Mouse (Mus musculus) ovary, postnatal 36 days (tissue): Measurements from ENCODE around the gene Cnbd2.

ENCODE experiments used
- DNase-seq: peaks from one replicate; pipeline ENCODE4 v3.0.0; 2022; ENCODE audit warnings: low spot score, mixed read lengths

Gene Cnbd2

GRCm38 (mm10) chr2:156311441-156311840, 658 bp upstream of the Cnbd2 start:
- no peak for DNase-seq

DNA sequence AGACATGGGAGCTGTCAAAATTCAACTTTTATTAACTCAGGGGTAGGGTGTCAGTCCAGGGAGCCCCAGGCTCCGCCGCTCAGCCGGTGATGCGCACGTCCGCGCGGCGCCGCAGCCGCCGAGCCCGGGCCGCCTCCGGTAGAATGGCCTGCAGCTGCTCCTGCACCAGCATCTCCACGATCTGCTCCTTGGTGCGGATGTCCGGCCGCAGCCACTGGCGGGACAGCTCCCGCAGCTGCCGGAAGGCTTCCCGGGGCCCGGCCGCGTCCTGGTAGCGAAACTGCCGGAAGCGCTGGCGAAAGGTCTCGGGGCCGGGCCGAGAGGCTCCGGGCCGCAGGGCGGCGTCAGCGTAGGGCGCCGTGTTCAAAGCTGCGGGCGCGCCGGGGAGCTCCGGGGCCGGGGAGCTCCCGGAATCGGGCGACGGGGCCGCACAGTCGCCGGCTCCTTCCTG, 233 bp upstream of the Cnbd2 start:
- peak; percentile 67 for DNase-seq

DNA sequence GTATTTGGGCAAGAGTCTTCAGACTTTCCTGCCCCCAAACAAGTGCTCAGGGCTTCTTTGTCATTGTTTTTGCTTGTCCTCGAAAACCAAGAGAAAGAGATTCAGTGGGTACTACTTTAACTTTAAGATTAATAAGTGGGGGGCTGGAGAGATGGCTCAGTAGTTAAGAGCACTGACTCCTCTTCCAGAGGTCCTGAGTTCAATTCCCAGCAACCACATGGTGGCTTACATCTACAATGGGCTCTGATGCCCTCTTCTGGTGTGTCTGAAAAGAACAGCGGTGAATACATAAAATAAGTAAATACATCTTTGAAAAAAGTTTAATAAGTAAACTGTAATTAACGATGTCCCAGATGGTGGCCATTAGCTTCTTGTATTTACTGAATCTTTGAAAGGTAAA, 1.1 kb downstream of the Cnbd2 start:
- no peak for DNase-seq

GRCm38 (mm10) chr2:156314811-156315210, 2.7 kb downstream of the Cnbd2 start:
- no peak for DNase-seq

DNA sequence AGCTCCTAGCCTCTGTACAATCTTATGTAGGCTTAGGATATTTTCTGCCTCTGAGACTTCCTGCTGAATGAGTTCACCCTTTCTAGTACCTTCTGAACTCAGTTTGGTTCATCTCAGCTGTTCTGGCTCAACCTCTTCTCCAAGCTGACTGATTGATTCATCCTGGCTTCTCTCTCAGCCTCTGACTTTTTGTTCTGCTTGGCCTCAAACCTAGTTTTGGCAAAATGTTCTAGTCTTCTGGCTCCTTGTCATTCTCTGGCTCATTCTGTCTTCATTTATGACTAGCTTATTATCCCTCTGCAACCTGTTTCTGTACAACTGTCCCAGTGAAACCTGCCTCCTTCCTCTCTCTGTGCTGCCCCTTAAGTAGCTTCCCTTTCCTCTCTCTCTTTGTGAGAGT, 6.4 kb downstream of the Cnbd2 start:
- no peak for DNase-seq

DNA sequence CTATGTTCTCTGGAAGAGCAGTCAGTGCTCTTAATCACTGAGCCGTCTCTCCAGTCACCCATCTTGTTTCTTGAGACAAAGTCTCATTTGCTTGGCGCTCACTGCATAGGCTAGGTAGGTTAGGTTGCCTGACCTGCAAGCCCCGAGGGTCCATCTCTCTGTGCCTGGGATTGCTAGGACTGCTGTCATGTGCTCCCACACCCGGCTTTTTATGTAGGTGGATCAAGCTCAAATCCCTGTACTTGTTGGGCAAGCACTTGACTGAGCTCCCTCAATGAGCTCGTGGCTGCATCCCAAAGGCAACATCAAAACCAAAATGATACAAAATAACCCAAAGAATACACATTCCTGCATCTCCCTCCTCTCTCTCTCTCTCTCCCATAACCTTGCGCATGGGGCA, 9.4 kb downstream of the Cnbd2 start:
- DNase-seq: no peak

- DNase-seq: peak; percentile 14
These were observed 12.1 kb downstream of the Cnbd2 start for GRCm38 (mm10) chr2:156324116-156324588.

DNA sequence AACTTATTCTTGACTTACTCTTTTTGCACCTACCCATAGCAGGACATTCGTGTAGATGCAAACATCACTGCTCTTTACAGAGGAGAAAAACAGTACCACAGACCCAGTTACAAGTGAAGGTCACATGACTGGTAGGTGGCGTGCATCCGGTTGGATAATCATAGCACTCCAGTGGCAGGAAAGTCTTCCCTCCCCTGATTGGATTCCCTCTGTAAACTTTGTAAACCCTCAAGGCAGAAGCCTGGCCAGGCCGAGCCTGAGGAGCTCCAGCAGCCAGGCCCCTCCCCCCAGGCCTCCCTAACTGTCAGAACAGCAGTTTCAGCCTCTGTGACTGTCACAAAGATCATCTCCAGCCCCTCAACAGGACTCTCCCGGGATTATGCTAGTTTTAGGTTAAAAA, 12.6 kb downstream of the Cnbd2 start:
- DNase-seq: peak; percentile 42

DNA sequence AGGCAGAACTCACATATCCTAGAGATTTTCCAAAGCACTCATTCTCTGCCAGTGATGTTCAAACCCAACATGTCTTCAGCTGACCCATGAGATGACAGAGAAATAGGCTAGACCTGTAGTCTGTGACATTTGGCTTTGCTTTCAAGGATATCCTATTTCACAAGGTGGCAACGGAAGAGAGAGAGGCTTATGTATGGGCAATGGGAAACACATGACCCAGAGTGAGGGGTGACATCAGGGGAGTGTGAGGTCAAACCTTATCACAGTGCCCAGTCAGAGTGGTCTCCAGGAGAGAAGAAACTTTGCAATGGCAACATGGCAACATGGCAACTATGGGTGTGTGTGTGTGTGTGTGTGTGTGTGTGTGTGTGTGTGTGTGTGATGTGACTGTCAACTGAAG, 18.6 kb downstream of the Cnbd2 start:
- DNase-seq: no peak

DNA sequence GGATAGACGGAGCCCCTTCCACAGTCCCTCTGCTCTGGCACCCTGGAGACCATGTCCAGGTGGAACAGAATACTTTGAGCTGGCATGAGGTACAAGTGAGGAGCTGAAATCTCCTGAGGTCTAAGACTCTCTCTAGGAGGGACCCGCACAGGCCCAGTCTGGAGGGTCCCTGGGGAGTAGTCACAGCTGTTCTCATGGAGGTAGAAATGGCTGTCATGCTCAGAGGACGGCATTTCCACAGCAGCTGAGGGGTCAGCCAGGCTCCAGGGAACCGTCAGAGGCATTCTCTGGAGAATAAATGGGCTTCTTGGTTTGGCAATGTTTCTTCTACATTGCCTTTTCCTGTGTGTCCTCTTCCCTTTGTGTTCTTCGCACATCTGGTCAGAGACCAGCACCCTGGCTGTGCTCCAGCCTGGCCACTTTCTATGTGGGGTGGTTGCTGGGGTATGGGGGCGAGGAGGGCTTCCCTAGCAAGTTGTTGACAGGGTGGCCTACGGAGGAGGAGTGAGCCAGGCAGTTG, 19.4 kb downstream of the Cnbd2 start:
- no peak for DNase-seq

- DNase-seq: no peak
These were observed 28.0 kb downstream of the Cnbd2 start for GRCm38 (mm10) chr2:156340078-156340477.

GRCm38 (mm10) chr2:156344775-156345532, 32.9 kb downstream of the Cnbd2 start:
- no peak for DNase-seq

DNA sequence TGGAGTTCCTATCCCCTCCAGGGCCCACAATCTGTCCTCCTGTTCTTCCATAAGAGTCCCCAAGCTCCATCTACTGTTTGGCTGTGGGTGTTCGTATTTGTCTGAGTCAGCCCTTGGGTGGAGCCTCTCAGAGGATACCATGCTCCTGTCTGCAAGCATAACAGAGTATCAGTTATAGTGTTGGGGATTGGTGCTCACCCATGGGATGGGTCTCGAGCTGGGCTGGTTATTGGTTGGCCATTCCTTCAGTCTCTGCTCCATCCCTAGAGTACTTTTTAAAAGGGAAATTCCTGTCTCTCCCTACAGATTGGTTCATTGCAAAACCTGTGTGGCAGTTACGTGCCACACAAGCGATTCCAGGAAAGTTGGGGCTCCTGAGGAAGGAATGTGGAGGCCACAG, 36.7 kb downstream of the Cnbd2 start:
- no peak for DNase-seq

DNA sequence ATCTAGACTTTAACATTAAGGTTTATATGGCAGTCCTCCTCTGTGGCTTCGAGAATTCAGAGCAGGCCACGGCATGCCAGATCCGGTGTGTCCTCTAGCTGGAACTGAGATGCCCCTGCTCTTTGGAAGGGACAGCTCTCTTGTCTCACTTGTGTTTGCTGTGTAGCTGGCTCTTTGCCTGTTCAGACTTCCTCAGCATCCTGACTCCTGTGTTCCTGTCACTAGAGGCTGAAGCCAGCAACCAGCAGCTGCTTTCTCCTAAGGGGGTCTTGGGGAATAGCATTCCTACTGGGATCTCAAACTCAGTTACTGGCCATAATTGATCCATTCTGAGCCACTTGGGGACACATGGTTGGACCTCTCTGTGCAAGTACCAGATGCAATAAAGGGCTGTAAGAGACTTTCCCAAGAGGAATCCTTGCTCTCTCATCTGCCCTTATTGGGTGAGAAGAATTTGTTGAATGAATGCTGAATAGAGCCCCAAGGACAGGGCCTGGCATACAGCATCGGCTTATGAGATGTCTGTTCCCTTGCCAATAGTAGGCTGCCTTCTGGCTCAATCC, 37.3 kb downstream of the Cnbd2 start:
- DNase-seq: no peak

- DNase-seq: no peak
These were observed 39.1 kb downstream of the Cnbd2 start for GRCm38 (mm10) chr2:156351243-156351642.

DNA sequence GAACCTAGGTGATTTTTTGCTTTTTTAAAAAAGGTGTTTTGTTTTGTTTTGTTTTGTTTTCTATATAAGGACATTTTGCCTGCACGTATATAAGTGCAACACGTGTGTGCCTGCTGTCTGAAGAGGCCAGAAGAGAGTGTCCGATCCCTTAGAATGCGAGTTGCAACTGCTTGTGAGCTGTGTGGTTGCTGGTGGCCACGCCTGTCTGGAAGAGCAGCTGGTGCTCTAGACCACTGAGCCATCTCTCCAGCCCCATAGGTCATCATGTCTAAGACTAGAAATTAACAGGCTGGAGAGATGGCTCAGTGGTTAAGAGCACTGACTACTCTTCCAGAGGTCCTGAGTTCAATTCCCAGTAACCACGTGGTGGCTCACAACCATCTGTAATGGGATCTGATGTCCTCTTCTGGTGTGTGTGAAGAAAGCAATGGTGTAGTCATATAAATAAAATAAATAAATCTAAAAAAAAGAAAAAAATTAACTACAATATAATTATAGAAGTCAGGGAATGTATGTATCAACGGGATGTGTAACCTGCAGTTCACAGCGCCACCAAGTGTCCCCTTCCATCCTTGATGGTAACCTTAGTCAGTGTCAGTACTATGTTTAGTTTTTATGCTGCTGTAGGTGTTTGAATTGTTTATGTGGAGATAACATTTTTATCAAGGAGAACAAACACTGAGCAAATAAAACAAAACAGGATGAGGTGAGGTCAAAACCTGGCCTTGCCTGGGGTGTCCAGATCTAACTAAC, 40.5 kb downstream of the Cnbd2 start:
- no peak for DNase-seq

DNA sequence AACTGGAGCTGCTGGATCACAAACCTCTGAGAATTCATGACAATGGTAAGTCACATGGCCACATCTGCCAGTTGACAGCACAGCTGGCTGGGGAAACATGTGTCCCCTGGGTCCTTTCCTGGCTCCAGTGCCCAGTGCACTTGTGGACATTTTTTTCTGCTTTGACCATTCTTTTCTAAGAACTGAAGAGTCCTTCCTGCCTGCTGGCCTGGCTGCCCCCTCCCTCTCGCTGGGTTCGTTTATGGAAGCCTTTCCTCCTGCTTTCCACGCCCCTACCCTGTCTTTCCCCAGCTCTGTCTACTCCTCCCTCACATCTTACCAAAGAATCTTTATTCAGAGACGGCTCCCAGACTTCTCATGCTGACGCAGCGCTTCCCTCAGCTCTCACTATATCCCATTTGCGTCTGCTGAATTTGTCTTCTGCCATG, 41.2 kb downstream of the Cnbd2 start:
- DNase-seq: no peak

- no peak for DNase-seq
These were observed 43.9 kb downstream of the Cnbd2 start for GRCm38 (mm10) chr2:156356031-156356430.

- DNase-seq: no peak
These were observed 56.4 kb downstream of the Cnbd2 start for GRCm38 (mm10) chr2:156368465-156368864.

DNA sequence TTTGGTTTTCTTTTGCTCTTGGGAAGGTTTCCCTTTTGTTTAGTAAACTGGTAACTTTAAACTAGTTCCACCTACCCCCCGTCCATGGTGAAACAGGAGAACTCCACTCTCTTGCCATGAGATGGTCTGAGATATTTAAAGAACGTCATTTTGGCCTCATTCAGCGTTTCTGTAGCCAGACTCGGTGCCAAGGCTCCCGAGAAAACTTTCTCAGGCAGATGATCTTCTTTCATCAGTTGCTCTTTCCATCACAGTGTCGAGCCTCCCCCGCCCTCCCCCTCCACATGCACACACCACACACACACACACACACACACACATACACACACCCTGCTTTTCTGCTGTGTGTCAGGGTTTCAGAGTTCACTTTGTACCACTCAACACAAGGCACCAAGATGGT, 58.8 kb downstream of the Cnbd2 start:
- DNase-seq: no peak

GRCm38 (mm10) chr2:156376956-156377355, 64.9 kb downstream of the Cnbd2 start:
- no peak for DNase-seq

DNA sequence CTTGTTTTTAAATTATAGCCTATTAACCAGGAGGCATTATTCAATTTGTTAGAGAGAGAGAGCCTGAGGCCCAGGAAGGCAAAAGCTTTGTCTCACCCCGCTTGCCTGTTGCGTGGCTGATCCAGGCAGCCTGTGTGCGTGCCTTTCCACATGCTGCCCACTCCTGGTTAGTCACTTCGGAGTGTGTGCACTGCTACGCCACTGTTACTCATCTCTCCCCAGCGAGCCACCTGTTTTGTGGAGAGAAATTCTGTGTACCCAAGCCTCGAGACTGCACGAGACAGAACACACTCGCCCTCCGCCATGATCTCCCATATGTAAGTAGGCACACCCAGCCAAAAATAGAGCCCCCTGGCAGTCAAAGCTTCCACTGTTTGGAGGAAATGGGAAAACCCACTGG, 67.8 kb downstream of the Cnbd2 start:
- no peak for DNase-seq

GRCm38 (mm10) chr2:156381350-156381749, 69.3 kb downstream of the Cnbd2 start:
- no peak for DNase-seq
